Mouse (Mus musculus) bone marrow, adult 2 months (tissue): ENCODE data around the gene Igf2bp1. TPM values are rescaled to one million over a fixed set of nuclear protein-coding genes. Genes with fewer than 3 reads are reported as not detected.

ENCODE experiments used
- H3K27ac ChIP-seq: fragments of 200-500 bp; 2 replicates; pipeline ENCODE4 v1.5.1; 2012; ENCODE audit warnings: low read depth, mild to moderate bottlenecking, control low read depth, inconsistent platforms, low read length; ENCODE audit not compliant: control insufficient read depth, poor library complexity, insufficient read depth
- H3K4me1 ChIP-seq: fragments of 200-500 bp; 2 replicates; pipeline ENCODE4 v1.6.1; 2011; ENCODE audit warnings: low read length; ENCODE audit not compliant: control insufficient read depth, insufficient read depth
- H3K4me3 ChIP-seq: fragments of 200-500 bp; replicated peaks from 2 replicates; pipeline ENCODE3; 2011; ENCODE audit warnings: mild to moderate bottlenecking, low read depth, low read length, control low read depth; ENCODE audit not compliant: control insufficient read depth
- CTCF ChIP-seq: fragments of 200-500 bp; IDR thresholded peaks from 2 replicates; pipeline ENCODE4 v1.5.1; 2011; ENCODE audit warnings: low read length, control low read depth; ENCODE audit not compliant: control insufficient read depth, insufficient read depth
- POLR2A ChIP-seq: fragments of 200-500 bp; IDR thresholded peaks from 2 replicates; pipeline ENCODE4 v1.6.1; 2011; ENCODE audit warnings: low read depth, mild to moderate bottlenecking, control low read depth, low read length, borderline replicate concordance; ENCODE audit not compliant: control insufficient read depth
- WGBS: fragments of 180-500 bp; shearing (Covaris S2); methylation state at CpG from one replicate; pipeline ENCODE4 v1.1.7; 2018; 5-methylcytosine and 5-hydroxymethylcytosine counted together
- polyA plus RNA-seq: library from polyadenylated mRNA; stranded (reverse); fragments of >200 nt; gene quantifications from 2 replicates; pipeline ENCODE4 v1.2.4, GENCODE M21; 2011; ENCODE audit warnings: low replicate concordance; ENCODE audit not compliant: missing spikeins, insufficient read depth, insufficient read length

Gene Igf2bp1
- polyA plus RNA-seq, 1 experiment, result 19.8 TPM

DNA sequence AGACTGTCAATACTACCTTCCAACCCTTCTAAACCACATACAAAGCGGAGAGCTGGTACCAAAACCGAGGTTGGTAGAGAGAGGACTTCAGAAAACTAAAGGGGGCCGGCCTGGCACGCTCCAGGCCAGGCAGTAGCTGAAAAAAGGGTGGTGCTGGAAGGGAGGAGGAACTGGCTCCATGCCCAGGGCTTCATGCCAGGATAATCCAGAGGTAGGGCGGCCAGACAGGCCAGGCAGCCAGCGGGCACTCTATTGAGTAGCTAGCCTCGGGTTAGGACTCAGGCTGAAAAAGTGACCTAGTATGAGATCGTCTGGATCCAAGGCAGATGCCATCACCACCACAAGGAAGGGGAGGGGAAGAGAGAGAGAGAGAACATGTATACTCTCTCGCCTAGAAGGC lies 17.2 kb downstream of the Igf2bp1 start:
- 63% methylated on average over 9 of the region's 9 CpGs for WGBS
- Histone ChIP-seq H3K4me1 (no peaks in the 10 kb centered on the region), H3K4me3 (no peak overlapping the region), H3K27ac (no peak overlapping the region)
- TF ChIP-seq CTCF, result no peak
- no peak for TF ChIP-seq POLR2A

DNA sequence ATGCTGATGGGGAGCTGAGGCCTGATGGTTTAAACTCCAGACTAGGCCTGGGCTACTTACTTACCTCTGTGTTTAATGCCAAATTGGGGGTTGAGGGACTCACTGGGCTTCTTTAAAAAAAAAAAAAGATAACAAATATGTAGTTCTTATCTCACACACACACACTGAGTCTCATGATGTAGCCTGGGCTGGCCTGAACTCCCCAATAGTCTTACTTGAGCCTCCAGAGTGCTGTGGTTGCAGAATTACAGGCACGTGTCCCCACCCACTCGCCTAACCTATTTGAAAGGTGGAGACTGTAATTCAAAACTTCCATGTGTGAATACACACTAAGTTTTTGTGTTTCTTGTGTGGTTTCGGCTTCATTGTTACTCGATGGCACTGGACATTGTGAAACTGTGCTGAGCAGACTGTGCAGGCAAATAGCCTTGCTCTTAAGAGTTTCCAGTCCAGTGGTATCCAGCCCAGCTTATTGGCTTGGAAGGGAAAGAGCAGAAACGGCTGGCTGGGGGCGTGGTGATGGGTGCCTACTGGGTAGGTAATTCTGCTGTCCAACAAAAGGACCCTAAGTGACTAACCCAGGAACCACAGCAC lies 17.8 kb downstream of the Igf2bp1 start:
- no peaks in the 10 kb centered on the region for H3K4me1 ChIP-seq
- WGBS, result 67% methylated on average over 6 of the region's 6 CpGs
- TF ChIP-seq CTCF, result no peak
- no peak for TF ChIP-seq POLR2A
- no peak overlapping the region for H3K27ac ChIP-seq
- no peak overlapping the region for H3K4me3 ChIP-seq

DNA sequence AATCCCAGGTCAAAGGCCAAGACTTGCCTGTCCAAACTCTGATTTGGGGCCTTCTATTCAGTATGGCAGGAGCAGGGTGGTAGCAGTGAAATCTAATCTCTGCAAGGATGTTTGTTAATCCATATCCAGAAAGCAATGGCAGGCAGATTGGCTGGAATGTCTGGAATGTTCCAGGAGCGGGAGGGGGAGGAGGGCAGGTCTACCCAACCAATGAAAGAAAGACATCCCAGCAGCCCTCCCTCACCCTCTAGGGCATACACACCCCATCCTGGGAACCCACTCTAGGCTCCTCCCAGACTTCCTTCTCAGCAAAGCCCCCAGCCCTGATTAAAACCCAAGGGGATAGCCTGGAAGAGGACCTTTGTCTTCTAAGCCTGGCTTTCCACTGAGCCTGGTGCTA lies 23.3 kb downstream of the Igf2bp1 start:
- WGBS, result 75% methylated on average over 1 of the region's 1 CpGs
- Histone ChIP-seq H3K4me1 (no peaks in the 10 kb centered on the region), H3K27ac (no peak overlapping the region)

DNA sequence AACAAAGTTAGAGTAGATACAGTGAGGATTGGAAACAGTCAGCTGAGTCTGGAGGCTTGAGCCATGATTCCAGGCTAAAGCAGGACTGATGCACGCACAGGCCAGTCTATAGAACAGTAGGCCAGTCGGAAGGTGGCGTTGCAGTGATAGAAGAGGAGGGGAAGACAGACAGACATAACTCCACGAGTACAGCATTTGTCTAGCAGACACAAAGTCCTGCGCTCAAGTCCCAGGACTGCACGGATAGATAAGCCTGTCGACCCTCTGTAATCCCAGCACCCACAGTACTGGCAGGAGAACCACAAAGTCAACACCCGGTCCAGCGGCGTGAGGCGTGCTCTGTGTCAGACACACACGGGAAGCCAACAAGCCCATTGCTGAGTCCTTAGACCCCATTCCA lies 23.9 kb downstream of the Igf2bp1 start:
- H3K27ac ChIP-seq, result no peak overlapping the region
- H3K4me3 ChIP-seq, result no peak overlapping the region
- TF ChIP-seq CTCF (no peak), POLR2A (no peak)
- 81% methylated on average over 12 of the region's 12 CpGs for WGBS
- no peaks in the 10 kb centered on the region for H3K4me1 ChIP-seq

More for the DNA sequence above, 23.3 kb downstream of the Igf2bp1 start:
- no peak overlapping the region for H3K4me3 ChIP-seq
- TF ChIP-seq CTCF (no peak), POLR2A (no peak)

DNA sequence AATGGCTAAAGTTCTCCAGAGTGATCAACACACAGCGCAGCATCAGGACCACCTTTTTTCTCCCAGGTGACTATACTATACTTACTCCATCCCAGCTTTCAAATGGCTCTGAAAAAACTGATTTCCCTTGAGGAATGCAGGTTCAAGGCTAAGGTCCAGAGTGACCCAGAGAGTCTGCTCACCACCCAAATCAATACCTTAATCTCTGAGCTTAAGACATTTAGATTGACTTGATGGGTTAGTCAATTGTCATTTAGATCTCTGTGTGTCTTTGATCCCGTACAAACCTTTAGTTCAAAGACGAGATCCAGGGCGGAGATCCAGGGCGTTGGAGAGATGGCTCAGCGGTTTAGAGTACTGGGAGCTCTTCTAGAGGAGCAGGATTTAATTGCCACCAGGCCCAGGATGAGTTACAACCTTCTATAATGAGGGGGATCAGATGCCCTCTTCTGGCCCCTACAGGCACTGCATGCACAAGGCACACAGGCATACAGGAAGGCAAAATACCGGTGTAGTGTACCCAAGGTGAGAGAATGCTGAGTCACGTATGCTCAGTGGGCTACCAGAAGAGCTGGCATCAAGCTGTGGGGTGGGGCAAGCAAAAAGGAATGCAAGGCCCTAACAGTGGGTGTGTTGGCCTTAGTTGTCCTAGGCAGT lies 24.9 kb downstream of the Igf2bp1 start:
- Histone ChIP-seq H3K4me1 (no peaks in the 10 kb centered on the region), H3K4me3 (no peak overlapping the region), H3K27ac (no peak overlapping the region)
- no peak for TF ChIP-seq POLR2A
- peak; percentile 57 for TF ChIP-seq CTCF
- 65% methylated on average over 8 of the region's 8 CpGs for WGBS

DNA sequence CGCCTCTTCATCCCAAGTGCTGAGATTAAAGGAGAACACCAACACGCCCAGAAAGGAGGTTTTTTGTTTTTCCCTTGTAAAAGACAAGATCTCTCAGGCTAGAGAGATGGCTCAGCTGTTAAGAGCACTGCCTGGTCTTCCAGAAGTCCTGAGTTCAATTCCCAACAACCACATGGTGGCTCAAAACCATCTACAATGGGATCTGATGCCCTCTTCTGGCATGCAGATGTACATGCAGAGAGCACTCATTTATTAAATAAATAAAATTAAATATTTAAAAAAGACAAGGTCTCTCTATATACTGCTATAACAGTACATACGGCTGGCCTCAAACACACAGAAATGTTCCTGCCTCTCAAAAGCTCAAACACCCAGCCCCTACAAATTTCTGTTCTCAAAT lies 27.3 kb downstream of the Igf2bp1 start:
- Histone ChIP-seq H3K4me1 (no peaks in the 10 kb centered on the region), H3K27ac (no peak overlapping the region), H3K4me3 (no peak overlapping the region)
- WGBS, result 73% methylated on average over 3 of the region's 3 CpGs
- TF ChIP-seq POLR2A, result no peak
- no peak for TF ChIP-seq CTCF

DNA sequence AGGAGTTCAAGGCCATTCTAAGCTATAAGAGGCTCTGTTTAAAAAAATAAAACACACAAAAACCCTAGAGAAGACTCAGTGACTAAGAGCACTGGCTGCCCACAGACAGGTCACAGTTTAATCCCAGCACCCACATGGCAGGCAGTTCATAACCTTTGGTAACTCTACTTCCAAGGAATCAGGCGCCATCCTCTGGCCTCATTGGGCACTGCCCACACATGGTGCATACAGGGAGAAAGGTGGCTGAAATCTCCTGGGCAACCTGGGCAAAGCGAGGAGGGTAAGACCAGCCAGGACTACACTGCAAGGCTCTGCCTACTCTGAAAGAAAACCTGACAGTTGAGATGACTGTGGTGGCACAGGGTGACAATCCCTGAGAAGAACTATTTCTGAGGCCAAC lies 29.4 kb downstream of the Igf2bp1 start:
- WGBS, result 87% methylated on average over 2 of the region's 2 CpGs
- no peak for TF ChIP-seq POLR2A
- TF ChIP-seq CTCF, result no peak
- Histone ChIP-seq H3K4me3 (no peak overlapping the region), H3K27ac (no peak overlapping the region), H3K4me1 (no peaks in the 10 kb centered on the region)

DNA sequence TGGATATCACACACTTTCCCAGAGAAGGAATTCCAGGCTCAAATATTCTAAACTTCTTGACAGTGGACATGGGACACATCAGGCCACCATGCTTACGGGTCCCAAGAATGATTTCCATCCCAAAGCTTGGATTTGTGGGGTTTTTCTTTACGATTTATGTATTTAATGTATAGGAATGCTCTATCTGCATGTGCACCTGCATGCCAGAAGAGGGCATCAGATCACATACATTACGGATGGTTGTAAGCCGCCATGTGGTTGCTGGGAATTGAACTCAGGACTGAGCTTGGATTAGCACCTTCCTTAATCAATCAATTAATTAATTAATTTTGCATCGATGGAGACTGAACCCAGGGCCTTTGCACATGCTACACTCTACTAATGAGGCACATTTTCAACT lies 30.0 kb downstream of the Igf2bp1 start:
- no peaks in the 10 kb centered on the region for H3K4me1 ChIP-seq
- no peak overlapping the region for H3K27ac ChIP-seq
- TF ChIP-seq CTCF, result no peak
- no peak for TF ChIP-seq POLR2A
- 84% methylated on average over 5 of the region's 5 CpGs for WGBS
- no peak overlapping the region for H3K4me3 ChIP-seq
